Mouse (Mus musculus): ENCODE data around the gene Rbsn. TPM values are rescaled to one million over a fixed set of nuclear protein-coding genes. Genes with fewer than 3 reads are reported as not detected.

Rbsn gene
- polyA plus RNA-seq, 1 experiment from 2014 or later, result 17.0 TPM

- Histone ChIP-seq H3K9me3 (ENCODE audit: control insufficient read depth, low read length) (no peaks in the 10 kb centered on the region), H3K4me2 (replicated peaks; ENCODE audit: low read depth) (peak overlapping the region; percentile 72), H3K4me1 (replicated peaks; ENCODE audit: control insufficient read depth, insufficient read depth) (no peaks in the 10 kb centered on the region), H3K27me3 (ENCODE audit: control insufficient read depth, insufficient read depth, low read length) (no peaks in the 10 kb centered on the region), H3K27ac (replicated peaks) (peak overlapping the region; percentile 88), H3K4me3 (ENCODE audit: low read depth, low read length) (peak overlapping the region; percentile 94), H3K36me3 (ENCODE audit: control insufficient read depth, insufficient read depth, low read length) (peaks cover 3% of the 10 kb centered on the region; the same call in 1 of the 2 replicates), H3K9ac (ENCODE audit: low read length) (peak overlapping the region; percentile 94)
- under 1% methylated on average over 48 of the region's 48 CpGs for WGBS
- TF ChIP-seq EP300 (optimal IDR thresholded peaks at IDR 0.05) (no peak), CTCF (IDR thresholded peaks at IDR 0.05; ENCODE audit: low read depth) (no peak)
- peak; percentile 36; the same call in 1 of the 2 replicates for ATAC-seq (ENCODE audit: low FRiP score, low TSS enrichment)
- peak; percentile 17 for DNase-seq (ENCODE audit: low spot score)
Measured at GRCm38 (mm10) chr6:92214055-92214772, 511 bp downstream of the Rbsn start.

- Histone ChIP-seq H3K9me3 (ENCODE audit: control insufficient read depth, low read length) (no peaks in the 10 kb centered on the region), H3K9ac (ENCODE audit: low read length) (no peak overlapping the region), H3K36me3 (ENCODE audit: control insufficient read depth, insufficient read depth, low read length) (peaks cover 36% of the 10 kb centered on the region), H3K4me1 (replicated peaks; ENCODE audit: control insufficient read depth, insufficient read depth) (no peaks in the 10 kb centered on the region), H3K27ac (replicated peaks) (no peak overlapping the region), H3K4me3 (ENCODE audit: low read depth, low read length) (no peak overlapping the region), H3K4me2 (replicated peaks; ENCODE audit: low read depth) (no peak overlapping the region), H3K27me3 (ENCODE audit: control insufficient read depth, insufficient read depth, low read length) (no peaks in the 10 kb centered on the region)
- 89% methylated on average over 8 of the region's 8 CpGs for WGBS
- no peak for DNase-seq (ENCODE audit: low spot score)
- TF ChIP-seq CTCF (IDR thresholded peaks at IDR 0.05; ENCODE audit: low read depth), result no peak
- TF ChIP-seq EP300 (optimal IDR thresholded peaks at IDR 0.05), result no peak
- no peak for ATAC-seq (ENCODE audit: low FRiP score, low TSS enrichment)
Measured at GRCm38 (mm10) chr6:92199414-92199813, 15.3 kb downstream of the Rbsn start.

- peaks cover 3% of the 10 kb centered on the region for H3K36me3 ChIP-seq (ENCODE audit: control insufficient read depth, insufficient read depth, low read length)
- H3K27me3 ChIP-seq (ENCODE audit: control insufficient read depth, insufficient read depth, low read length), result no peaks in the 10 kb centered on the region
- no peak for TF ChIP-seq EP300 (optimal IDR thresholded peaks at IDR 0.05)
- peak; percentile 37; the same call in 1 of the 2 replicates for TF ChIP-seq CTCF (IDR thresholded peaks at IDR 0.05; ENCODE audit: low read depth)
- peak overlapping the region; percentile 83 for H3K9ac ChIP-seq (ENCODE audit: low read length)
- no peaks in the 10 kb centered on the region for H3K9me3 ChIP-seq (ENCODE audit: control insufficient read depth, low read length)
- WGBS, result 10% methylated on average over 10 of the region's 10 CpGs
- peak overlapping the region; percentile 88 for H3K4me3 ChIP-seq (ENCODE audit: low read depth, low read length)
- no peak overlapping the region for H3K27ac ChIP-seq (replicated peaks)
- H3K4me2 ChIP-seq (replicated peaks; ENCODE audit: low read depth), result peak overlapping the region; percentile 84
- H3K4me1 ChIP-seq (replicated peaks; ENCODE audit: control insufficient read depth, insufficient read depth), result peaks cover 3% of the 10 kb centered on the region; the same call in 1 of the 2 replicates
- peak; percentile 25; the same call in 1 of the 2 replicates for ATAC-seq (ENCODE audit: low FRiP score, low TSS enrichment)
- peak; percentile 26 for DNase-seq (ENCODE audit: low spot score)
Measured at GRCm38 (mm10) chr6:92184178-92184577, 30.5 kb downstream of the Rbsn start.

- H3K4me1 ChIP-seq (replicated peaks; ENCODE audit: control insufficient read depth, insufficient read depth), result peaks cover 3% of the 10 kb centered on the region; the same call in 1 of the 2 replicates
- H3K4me3 ChIP-seq (ENCODE audit: low read depth, low read length), result peak within 1 kb of the TSS; percentile 88
- H3K27me3 ChIP-seq (ENCODE audit: control insufficient read depth, insufficient read depth, low read length), result no peaks in the 10 kb centered on the region
- ATAC-seq (ENCODE audit: low FRiP score, low TSS enrichment) (peak; percentile 90), DNase-seq (ENCODE audit: low spot score) (peak; percentile 80)
- TF ChIP-seq CTCF (IDR thresholded peaks at IDR 0.05; ENCODE audit: low read depth), result no peak
- no peak for TF ChIP-seq EP300 (optimal IDR thresholded peaks at IDR 0.05)
- 2% methylated on average over 42 of the region's 42 CpGs for WGBS
- peak within 1 kb of the TSS; percentile 83 for H3K9ac ChIP-seq (ENCODE audit: low read length)
- H3K4me2 ChIP-seq (replicated peaks; ENCODE audit: low read depth), result peak within 1 kb of the TSS; percentile 84
- 0 out of 2 replicates have a peak, but pooled peaks cover 2% of the 10 kb centered on the region for H3K9me3 ChIP-seq (ENCODE audit: control insufficient read depth, low read length)
- peaks cover 1% of the 10 kb centered on the region for H3K36me3 ChIP-seq (ENCODE audit: control insufficient read depth, insufficient read depth, low read length)
- H3K27ac ChIP-seq (replicated peaks), result peak within 1 kb of the TSS; percentile 56; the same call in 1 of the 2 replicates
Measured at GRCm38 (mm10) chr6:92183621-92184131, 31.0 kb downstream of the Rbsn start, which contains the start of gene Mrps25. Gene Mrps25 (minus strand): TSS chr6:92184033.

GRCm38 (mm10) chr6:92176450-92176849 is 38.3 kb downstream of the Rbsn start:
- no peaks in the 10 kb centered on the region for H3K4me1 ChIP-seq (replicated peaks; ENCODE audit: control insufficient read depth, insufficient read depth)
- H3K36me3 ChIP-seq (ENCODE audit: control insufficient read depth, insufficient read depth, low read length), result peaks cover 17% of the 10 kb centered on the region; the same call in 1 of the 2 replicates
- DNase-seq (ENCODE audit: low spot score), result no peak
- no peak overlapping the region for H3K4me2 ChIP-seq (replicated peaks; ENCODE audit: low read depth)
- no peak for ATAC-seq (ENCODE audit: low FRiP score, low TSS enrichment)
- no peak for TF ChIP-seq CTCF (IDR thresholded peaks at IDR 0.05; ENCODE audit: low read depth)
- no peak for TF ChIP-seq EP300 (optimal IDR thresholded peaks at IDR 0.05)
- H3K9ac ChIP-seq (ENCODE audit: low read length), result no peak overlapping the region
- no peaks in the 10 kb centered on the region for H3K27me3 ChIP-seq (ENCODE audit: control insufficient read depth, insufficient read depth, low read length)
- 84% methylated on average over 1 of the region's 1 CpGs for WGBS
- no peak overlapping the region for H3K4me3 ChIP-seq (ENCODE audit: low read depth, low read length)
- 0 out of 2 replicates have a peak, but pooled peaks cover 2% of the 10 kb centered on the region for H3K9me3 ChIP-seq (ENCODE audit: control insufficient read depth, low read length)
- H3K27ac ChIP-seq (replicated peaks), result no peak overlapping the region

- Histone ChIP-seq H3K9me3 (ENCODE audit: control insufficient read depth, low read length) (no peaks in the 10 kb centered on the region), H3K36me3 (ENCODE audit: control insufficient read depth, insufficient read depth, low read length) (peaks cover 45% of the 10 kb centered on the region), H3K4me2 (replicated peaks; ENCODE audit: low read depth) (no peak overlapping the region), H3K27ac (replicated peaks) (no peak overlapping the region), H3K9ac (ENCODE audit: low read length) (no peak overlapping the region), H3K4me3 (ENCODE audit: low read depth, low read length) (no peak overlapping the region), H3K4me1 (replicated peaks; ENCODE audit: control insufficient read depth, insufficient read depth) (no peaks in the 10 kb centered on the region), H3K27me3 (ENCODE audit: control insufficient read depth, insufficient read depth, low read length) (no peaks in the 10 kb centered on the region)
- DNase-seq (ENCODE audit: low spot score) (no peak), ATAC-seq (ENCODE audit: low FRiP score, low TSS enrichment) (no peak)
- TF ChIP-seq CTCF (IDR thresholded peaks at IDR 0.05; ENCODE audit: low read depth), result no peak
- no peak for TF ChIP-seq EP300 (optimal IDR thresholded peaks at IDR 0.05)
- WGBS, result 81% methylated on average over 1 of the region's 1 CpGs
Measured at GRCm38 (mm10) chr6:92162724-92163123, 52.0 kb downstream of the Rbsn start.

Measured in stomach, postnatal 0 days (tissue).